Mouse (Mus musculus) brain, adult 2 months (tissue): ENCODE results near the gene Gm20850.
"Not testable (repeated sequence)": the region's sequence is repeated elsewhere in the genome, so short reads cannot be mapped to it uniquely, and the experiment has no call there.

Experiments used
- DNase-seq: peaks from one replicate; pipeline ENCODE4 v3.0.0; 2011; ENCODE audit warnings: low read depth, low spot score

Gm20850 gene

GRCm38 (mm10) chrY:75715022-75715421 is at the start of gene Gm20850:
Gene Gm20850 (plus strand): TSS chrY:75715322.
- DNase-seq, result not testable (repeated sequence)
